Mouse (Mus musculus) lung, embryonic 15.5 days (tissue): ENCODE measurements at regions not wholly inside any gene's neighbourhood (a gene's known extent, or its start where the extent isn't known, plus 50 kb on each side); places are given as distances from the start of the nearest gene placed in this dataset.

Experiments used
- ATAC-seq: fragments of 200-750 bp; cut with Nextera tagmentation; 2 replicates; pipeline ENCODE4 v1.8.0; 2017; ENCODE audit warnings: moderate number of reproducible peaks, borderline replicate concordance; ENCODE audit not compliant: low FRiP score, low TSS enrichment; ENCODE audit errors: extremely low read depth
- H3K27ac ChIP-seq: fragments of 300-500 bp; sonication (generic); 2 replicates; pipeline ENCODE4 v1.5.1; 2015; ENCODE audit warnings: moderate library complexity, mild to moderate bottlenecking, inconsistent platforms
- H3K27me3 ChIP-seq: fragments of 300-500 bp; sonication (generic); 2 replicates; pipeline ENCODE4 v1.6.1; 2015; ENCODE audit warnings: inconsistent platforms
- H3K36me3 ChIP-seq: fragments of 300-500 bp; sonication (generic); 2 replicates; pipeline ENCODE4 v1.6.1; 2015; ENCODE audit warnings: inconsistent platforms
- H3K4me1 ChIP-seq: fragments of 300-500 bp; sonication (generic); 2 replicates; pipeline ENCODE4 v1.6.1; 2015; ENCODE audit warnings: inconsistent platforms
- H3K4me2 ChIP-seq: fragments of 300-500 bp; sonication (generic); 2 replicates; pipeline ENCODE4 v1.6.1; 2015; ENCODE audit warnings: inconsistent platforms, mild to moderate bottlenecking, moderate library complexity
- H3K4me3 ChIP-seq: fragments of 300-500 bp; sonication (generic); 2 replicates; pipeline ENCODE4 v1.5.1; 2015; ENCODE audit warnings: mild to moderate bottlenecking, inconsistent platforms
- H3K9ac ChIP-seq: fragments of 300-500 bp; sonication (generic); 2 replicates; pipeline ENCODE4 v1.6.1; 2015; ENCODE audit warnings: inconsistent platforms
- H3K9me3 ChIP-seq: fragments of 300-500 bp; sonication (generic); 2 replicates; pipeline ENCODE4 v1.6.1; 2016; ENCODE audit warnings: inconsistent platforms
- WGBS: fragments of 180-500 bp; shearing (Covaris S2); methylation state at CpG from one replicate; pipeline ENCODE4 v1.1.7; 2015; 5-methylcytosine and 5-hydroxymethylcytosine counted together

DNA sequence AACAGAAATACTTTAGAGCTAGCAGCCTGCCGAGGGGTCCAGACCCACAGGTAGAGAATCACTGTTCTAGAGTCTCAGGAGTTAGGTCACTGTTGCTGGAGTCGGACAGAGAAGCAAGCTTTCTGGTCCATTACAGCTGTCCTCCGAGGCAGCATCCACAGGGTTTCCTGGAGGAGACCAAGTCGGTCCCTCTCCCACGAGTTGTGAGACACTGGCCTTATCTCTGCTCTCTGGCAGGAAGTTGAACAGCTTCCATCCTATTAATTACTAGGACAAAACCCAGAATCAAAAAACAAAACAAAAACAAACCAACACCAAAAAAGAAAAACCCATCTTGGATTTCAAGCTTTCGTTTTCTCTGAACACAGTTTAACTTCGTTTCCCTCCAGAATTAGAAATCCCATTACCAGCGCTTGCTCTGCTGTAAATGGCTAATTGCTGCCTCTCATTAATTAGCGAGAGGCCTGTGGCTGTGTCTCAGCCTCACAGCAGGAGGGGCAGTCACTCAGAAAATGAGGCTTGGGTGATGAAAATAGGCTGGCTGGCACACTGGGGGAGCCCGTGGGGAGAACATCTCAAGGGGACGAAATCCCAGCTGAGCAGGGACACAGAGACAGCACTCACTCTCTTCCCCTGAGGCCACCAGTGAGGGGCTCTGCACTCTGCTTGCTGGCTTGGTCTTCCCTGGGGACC is 201.3 kb downstream of the Adgrd1 start:
- WGBS, result 42% methylated on average over 11 of the region's 11 CpGs
- H3K4me1 ChIP-seq, result no peaks in the 10 kb centered on the region
- H3K9ac ChIP-seq, result no peak overlapping the region
- H3K36me3 ChIP-seq, result no peaks in the 10 kb centered on the region
- no peaks in the 10 kb centered on the region for H3K9me3 ChIP-seq
- H3K27me3 ChIP-seq, result no peaks in the 10 kb centered on the region
- no peak for ATAC-seq
- no peak overlapping the region for H3K4me2 ChIP-seq
- H3K4me3 ChIP-seq, result no peak overlapping the region
- H3K27ac ChIP-seq, result no peak overlapping the region

DNA sequence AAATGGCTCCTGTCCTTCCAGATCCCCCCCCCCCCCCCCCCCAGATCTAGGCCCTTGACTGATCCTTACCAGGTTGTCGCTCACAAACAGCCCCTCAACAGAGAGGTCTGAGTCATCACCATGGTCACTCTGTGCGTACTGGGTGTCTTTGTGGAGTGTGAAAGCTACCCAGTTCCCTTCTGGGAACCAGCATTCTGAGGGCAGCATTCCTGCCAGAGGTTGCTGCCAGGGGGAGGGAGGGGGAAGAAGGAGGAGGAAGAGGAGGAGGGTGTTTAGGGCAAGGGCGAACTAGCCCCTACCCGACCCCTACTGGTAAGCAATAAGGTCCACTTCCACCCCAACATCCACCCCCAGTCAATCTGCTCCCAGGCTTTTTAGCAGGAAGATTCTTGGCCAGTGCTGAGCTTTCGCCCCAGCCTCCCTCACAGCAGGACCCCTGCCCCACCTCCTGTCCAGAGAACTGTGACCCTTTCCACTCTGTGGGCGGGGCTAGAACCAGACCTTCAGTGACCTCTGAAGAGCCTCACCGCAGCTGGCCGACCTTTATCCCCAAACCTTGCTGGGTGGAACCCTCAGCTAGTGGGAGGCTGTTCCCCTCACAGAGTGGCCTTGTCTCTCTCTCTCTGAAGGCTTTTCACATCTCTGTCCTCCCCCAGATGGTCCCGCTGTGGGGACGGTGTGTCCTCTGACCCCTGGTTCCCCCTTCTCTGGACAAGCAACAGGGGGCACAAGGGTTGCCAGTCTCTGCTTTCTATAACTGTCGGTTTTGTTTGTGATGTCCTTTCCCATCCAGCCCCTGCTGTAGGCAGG is 202.2 kb upstream of the Sfswap start:
- Histone ChIP-seq H3K4me3 (no peak overlapping the region), H3K9ac (no peak overlapping the region)

DNA sequence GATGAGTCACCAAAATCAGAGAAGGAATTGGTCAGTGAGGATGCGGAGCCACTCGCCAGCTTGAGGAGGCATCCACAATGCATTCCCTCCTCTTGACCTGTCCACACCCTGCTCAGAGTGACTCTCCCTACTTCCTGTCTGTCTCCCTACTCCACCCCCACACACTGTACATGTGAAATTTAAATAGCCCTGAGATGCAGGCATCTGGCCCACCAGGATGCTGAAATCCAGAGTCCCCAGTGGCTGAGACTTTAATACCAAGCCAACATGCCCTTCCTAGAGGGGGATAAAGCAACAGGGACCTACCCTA is 201.6 kb upstream of the Sfswap start:
- 44% methylated on average over 2 of the region's 2 CpGs for WGBS
- Histone ChIP-seq H3K27ac (no peak overlapping the region), H3K36me3 (no peaks in the 10 kb centered on the region), H3K4me2 (no peak overlapping the region), H3K27me3 (no peaks in the 10 kb centered on the region), H3K9ac (no peak overlapping the region), H3K4me3 (no peak overlapping the region), H3K4me1 (no peaks in the 10 kb centered on the region), H3K9me3 (no peaks in the 10 kb centered on the region)
- no peak for ATAC-seq

More for the DNA sequence above, 202.2 kb upstream of the Sfswap start:
- Histone ChIP-seq H3K36me3 (no peaks in the 10 kb centered on the region), H3K4me1 (no peaks in the 10 kb centered on the region), H3K4me2 (no peak overlapping the region), H3K27me3 (no peaks in the 10 kb centered on the region), H3K27ac (no peak overlapping the region), H3K9me3 (no peaks in the 10 kb centered on the region)
- ATAC-seq, result no peak
- WGBS, result 17% methylated on average over 11 of the region's 11 CpGs

DNA sequence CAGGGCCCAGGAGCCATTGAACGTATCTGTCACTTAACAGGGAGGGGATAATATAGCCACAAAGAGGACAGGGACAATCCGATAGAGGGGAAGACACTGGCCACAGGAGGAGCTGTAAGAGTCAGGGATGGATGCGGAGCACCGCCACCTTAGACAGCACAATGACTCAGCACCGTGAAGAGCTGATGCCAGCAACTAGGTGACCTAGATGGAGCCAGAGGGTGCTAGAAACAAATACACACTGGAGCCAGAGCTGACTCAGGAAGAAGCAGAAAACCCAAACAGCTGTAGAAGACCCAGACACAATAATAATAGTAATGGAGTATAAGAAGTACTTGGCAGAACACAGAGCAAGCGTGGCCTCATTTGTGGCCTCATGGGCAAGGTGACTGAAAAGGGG is 200.6 kb upstream of the Sfswap start:
- ATAC-seq, result no peak
- H3K36me3 ChIP-seq, result no peaks in the 10 kb centered on the region
- H3K27ac ChIP-seq, result no peak overlapping the region
- no peak overlapping the region for H3K9ac ChIP-seq
- H3K4me3 ChIP-seq, result no peak overlapping the region
- H3K4me2 ChIP-seq, result no peak overlapping the region
- 83% methylated on average over 6 of the region's 6 CpGs for WGBS
- no peaks in the 10 kb centered on the region for H3K4me1 ChIP-seq
- no peaks in the 10 kb centered on the region for H3K9me3 ChIP-seq
- H3K27me3 ChIP-seq, result no peaks in the 10 kb centered on the region

DNA sequence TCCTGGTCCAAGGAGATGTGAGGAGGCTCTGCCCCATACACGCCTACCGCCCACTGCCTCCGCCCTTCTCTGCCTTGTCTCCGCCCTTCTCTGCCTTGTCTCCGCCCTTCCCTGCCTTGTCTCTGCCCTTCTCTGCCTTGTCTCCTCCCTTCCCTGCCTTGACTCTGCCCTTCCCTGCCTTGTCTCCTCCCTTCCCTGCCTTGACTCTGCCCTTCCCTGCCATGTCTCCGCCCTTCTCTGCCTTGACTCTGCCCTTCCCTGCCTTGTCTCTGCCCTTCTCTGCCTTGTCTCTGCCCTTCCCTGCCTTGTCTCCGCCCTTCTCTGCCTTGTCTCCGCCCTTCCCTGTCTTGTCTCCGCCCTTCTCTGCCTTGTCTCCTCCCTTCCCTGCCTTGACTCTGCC is 185.4 kb upstream of the Sfswap start:
- H3K36me3 ChIP-seq, result no peaks in the 10 kb centered on the region

DNA sequence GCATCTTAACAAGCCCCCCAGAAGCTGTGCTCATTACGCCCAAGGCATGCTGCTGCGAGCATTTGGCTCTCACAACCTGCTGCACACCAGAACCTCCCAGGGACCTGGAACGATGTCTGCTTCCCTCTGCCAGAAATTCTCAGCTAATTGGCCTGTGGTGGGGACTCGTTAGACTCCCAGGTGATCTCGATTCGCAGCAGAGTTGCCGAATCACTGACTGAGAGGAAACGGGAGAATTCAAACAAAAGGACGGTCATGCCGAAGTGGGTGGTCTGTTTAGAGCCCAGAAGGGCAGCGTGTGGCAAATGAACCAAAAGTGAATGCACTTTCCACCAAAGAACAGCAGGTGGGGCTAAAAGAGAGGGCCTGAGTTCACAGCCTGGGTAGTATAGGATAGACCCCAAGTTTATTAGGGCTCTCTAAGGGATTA is 169.9 kb upstream of the Sfswap start:
- ATAC-seq, result no peak
- no peaks in the 10 kb centered on the region for H3K36me3 ChIP-seq
- WGBS, result 17% methylated on average over 11 of the region's 11 CpGs
- no peaks in the 10 kb centered on the region for H3K9me3 ChIP-seq
- H3K4me2 ChIP-seq, result no peak overlapping the region
- H3K27me3 ChIP-seq, result no peaks in the 10 kb centered on the region
- H3K4me3 ChIP-seq, result no peak overlapping the region
- H3K4me1 ChIP-seq, result no peaks in the 10 kb centered on the region
- no peak overlapping the region for H3K9ac ChIP-seq
- H3K27ac ChIP-seq, result no peak overlapping the region

More for the DNA sequence above, 185.4 kb upstream of the Sfswap start:
- Histone ChIP-seq H3K27me3 (no peaks in the 10 kb centered on the region), H3K9me3 (no peaks in the 10 kb centered on the region), H3K4me3 (no peak overlapping the region), H3K4me1 (no peaks in the 10 kb centered on the region), H3K4me2 (no peak overlapping the region), H3K27ac (no peak overlapping the region), H3K9ac (no peak overlapping the region)
- 45% methylated on average over 9 of the region's 9 CpGs for WGBS
- no peak for ATAC-seq

DNA sequence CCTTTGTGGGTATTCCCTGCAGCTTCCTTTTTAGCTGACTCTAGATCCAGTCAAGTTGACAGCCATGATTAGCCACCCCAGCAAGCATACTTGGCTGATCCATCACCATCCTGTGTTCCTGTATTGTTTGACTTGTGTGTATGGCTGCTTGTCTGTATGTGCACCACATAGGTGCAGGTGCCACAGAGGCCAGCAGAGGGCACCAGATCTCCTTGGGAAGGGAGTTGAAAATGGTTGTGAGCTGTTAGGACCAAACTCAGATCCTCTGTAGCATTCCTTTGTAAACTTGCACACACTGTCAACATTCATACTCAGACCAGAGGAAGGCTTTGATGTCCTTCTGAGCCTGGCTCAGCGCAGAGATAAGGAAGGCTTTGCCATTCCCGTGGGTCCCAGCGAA is 169.0 kb upstream of the Sfswap start:
- Histone ChIP-seq H3K27ac (no peak overlapping the region), H3K36me3 (no peaks in the 10 kb centered on the region), H3K27me3 (no peaks in the 10 kb centered on the region), H3K4me3 (no peak overlapping the region), H3K9ac (no peak overlapping the region), H3K4me2 (no peak overlapping the region), H3K4me1 (no peaks in the 10 kb centered on the region), H3K9me3 (no peaks in the 10 kb centered on the region)
- no peak for ATAC-seq
- WGBS, result 87% methylated on average over 3 of the region's 3 CpGs

DNA sequence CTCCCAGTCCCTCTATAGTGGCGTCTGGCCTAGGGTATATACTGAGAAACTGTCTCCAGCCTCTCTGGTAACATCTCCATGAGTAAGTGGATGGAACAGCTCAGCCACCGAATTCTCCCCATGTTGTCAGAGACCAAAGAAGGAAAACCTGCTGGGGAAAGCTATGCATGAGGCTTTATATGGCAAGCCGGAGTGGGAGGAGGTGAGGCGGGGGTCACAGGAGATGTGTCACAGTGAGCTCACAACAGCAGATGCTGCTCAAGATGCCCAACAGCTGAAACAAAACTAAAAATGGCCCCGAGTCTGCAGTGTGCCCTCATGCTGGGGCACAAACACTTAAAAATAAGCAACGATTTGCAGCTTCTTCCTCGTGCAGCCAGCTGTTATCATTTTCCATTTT is 162.5 kb upstream of the Sfswap start:
- Histone ChIP-seq H3K4me1 (no peaks in the 10 kb centered on the region), H3K9me3 (no peaks in the 10 kb centered on the region), H3K4me3 (no peak overlapping the region), H3K4me2 (no peak overlapping the region), H3K9ac (no peak overlapping the region), H3K27ac (no peak overlapping the region), H3K27me3 (no peaks in the 10 kb centered on the region), H3K36me3 (no peaks in the 10 kb centered on the region)
- 47% methylated on average over 7 of the region's 7 CpGs for WGBS
- no peak for ATAC-seq

DNA sequence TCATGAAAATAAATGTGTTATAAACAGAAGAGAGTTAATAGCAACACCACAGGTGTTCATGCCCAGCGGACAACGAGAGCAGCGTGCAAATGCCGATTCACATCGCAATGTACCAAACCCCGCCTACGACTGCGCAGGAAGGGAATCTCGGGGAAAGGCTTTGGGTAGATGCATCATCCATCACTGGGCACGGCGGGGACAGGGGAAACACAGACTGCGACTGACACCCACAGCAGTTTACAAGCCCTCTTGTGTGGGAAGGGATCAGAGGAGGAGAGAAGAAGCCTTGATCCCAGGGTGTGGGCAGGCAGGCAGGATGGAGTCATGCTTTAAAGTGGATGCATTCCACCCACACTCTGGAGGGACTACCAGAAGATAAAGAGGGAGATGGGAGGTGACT is 157.0 kb upstream of the Sfswap start:
- Histone ChIP-seq H3K36me3 (no peaks in the 10 kb centered on the region), H3K4me2 (no peak overlapping the region), H3K4me1 (no peaks in the 10 kb centered on the region), H3K9ac (no peak overlapping the region), H3K9me3 (no peaks in the 10 kb centered on the region), H3K4me3 (no peak overlapping the region), H3K27me3 (no peaks in the 10 kb centered on the region), H3K27ac (no peak overlapping the region)
- WGBS, result 47% methylated on average over 12 of the region's 12 CpGs
- ATAC-seq, result no peak

DNA sequence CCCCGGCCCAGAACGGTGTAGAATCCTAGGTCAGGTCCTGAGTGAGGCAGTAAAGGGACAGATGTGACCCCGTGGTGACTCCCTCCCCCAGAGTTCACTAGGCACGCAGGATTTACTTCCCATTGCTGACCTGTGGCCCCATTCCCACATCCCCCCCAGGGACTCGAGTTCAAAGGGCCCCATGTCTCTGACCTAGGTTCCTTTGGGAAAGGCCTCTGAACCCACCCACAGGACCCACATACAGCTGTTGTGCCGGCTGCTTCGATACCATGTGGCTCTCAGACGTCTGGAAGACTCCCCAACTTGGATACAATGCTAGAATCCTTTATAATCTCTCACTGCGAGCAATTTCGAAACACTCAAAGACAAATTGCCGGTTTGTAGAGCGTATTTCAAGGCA is 151.0 kb upstream of the Sfswap start:
- no peaks in the 10 kb centered on the region for H3K4me1 ChIP-seq
- no peaks in the 10 kb centered on the region for H3K36me3 ChIP-seq
- no peak for ATAC-seq
- no peak overlapping the region for H3K27ac ChIP-seq
- no peak overlapping the region for H3K4me2 ChIP-seq
- no peak overlapping the region for H3K9ac ChIP-seq
- WGBS, result 62% methylated on average over 12 of the region's 12 CpGs
- no peaks in the 10 kb centered on the region for H3K9me3 ChIP-seq
- no peaks in the 10 kb centered on the region for H3K27me3 ChIP-seq
- no peak overlapping the region for H3K4me3 ChIP-seq

DNA sequence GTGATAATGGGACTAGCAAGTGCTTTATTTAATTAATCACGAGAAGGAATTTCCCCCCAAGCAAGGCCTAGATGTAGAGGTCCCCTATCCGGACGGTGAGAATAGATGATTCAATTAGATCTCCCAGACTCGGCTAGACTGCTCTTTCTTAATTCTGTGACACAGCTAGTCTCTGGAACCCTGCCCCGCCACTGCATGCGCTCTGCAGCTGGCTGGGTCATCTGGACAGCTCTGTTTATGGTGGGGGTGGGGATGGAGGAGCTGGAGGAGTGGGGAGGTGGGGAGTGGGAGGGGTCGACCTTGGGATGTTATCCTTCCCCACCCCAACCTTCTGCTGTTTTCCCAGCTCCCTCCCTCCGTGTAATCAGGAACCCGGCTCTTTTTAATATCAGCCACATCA is 147.5 kb upstream of the Sfswap start:
- WGBS, result 25% methylated on average over 9 of the region's 9 CpGs
- ATAC-seq, result no peak
- Histone ChIP-seq H3K27me3 (no peaks in the 10 kb centered on the region), H3K4me1 (no peaks in the 10 kb centered on the region), H3K9ac (no peak overlapping the region), H3K36me3 (no peaks in the 10 kb centered on the region), H3K4me2 (no peak overlapping the region), H3K4me3 (no peak overlapping the region), H3K27ac (no peak overlapping the region), H3K9me3 (no peaks in the 10 kb centered on the region)

DNA sequence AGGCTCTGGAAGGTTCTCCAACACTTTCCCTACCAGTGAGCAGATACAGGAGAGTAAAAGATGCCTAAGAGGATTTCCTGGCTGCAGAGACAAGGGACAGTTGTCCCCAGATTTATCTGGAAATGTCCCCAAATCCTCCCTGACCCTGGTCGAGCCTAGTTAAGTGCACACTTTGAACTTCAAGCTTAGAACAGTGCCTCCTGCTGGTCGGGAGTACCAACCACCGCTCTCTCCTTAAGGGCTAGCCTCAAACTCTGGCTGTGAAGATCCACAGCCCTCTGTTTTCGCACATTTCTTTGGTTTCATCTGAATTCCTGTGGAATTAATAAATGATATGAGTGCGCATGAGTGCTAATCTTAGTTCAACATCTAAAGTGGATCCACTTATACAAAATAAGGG is 146.1 kb upstream of the Sfswap start:
- H3K9ac ChIP-seq, result no peak overlapping the region
- no peak for ATAC-seq
- WGBS, result 83% methylated on average over 5 of the region's 5 CpGs
- no peaks in the 10 kb centered on the region for H3K4me1 ChIP-seq
- no peak overlapping the region for H3K27ac ChIP-seq
- H3K4me3 ChIP-seq, result no peak overlapping the region
- no peaks in the 10 kb centered on the region for H3K36me3 ChIP-seq
- H3K9me3 ChIP-seq, result no peaks in the 10 kb centered on the region
- H3K4me2 ChIP-seq, result no peak overlapping the region
- H3K27me3 ChIP-seq, result no peaks in the 10 kb centered on the region
